Mouse (Mus musculus): ENCODE measurements around the gene Syncrip. TPM values are rescaled to one million over a fixed set of nuclear protein-coding genes. Genes with fewer than 3 reads are reported as not detected.

The Syncrip gene
- total RNA-seq (2021): 10 to 100 TPM; 62.7 to 64.7 TPM
- long read RNA-seq, experiment 1, full-length matches to known transcripts: 23 of 45 reads
- long read RNA-seq, experiment 1, partial matches to known transcripts: 12 of 45 reads
- long read RNA-seq, experiment 1, other reads (novel, unspliced or antisense): 10 of 45 reads
- long read RNA-seq, experiment 2, full-length matches to known transcripts: 21 of 33 reads
- long read RNA-seq, experiment 2, partial matches to known transcripts: 5 of 33 reads
- long read RNA-seq, experiment 2, other reads (novel, unspliced or antisense): 7 of 33 reads

- DNase-seq (ENCODE audit: low spot score in 2 of 2): peak; percentile 87 to 90
- Histone ChIP-seq H3K4me3 (peak within 1 kb of the TSS; percentile 79), H3K27ac (peak within 1 kb of the TSS; percentile 97)
Observed at GRCm38 (mm10) chr9:88482230-88482828, at the start of gene Syncrip. Gene Syncrip (minus strand): TSS chr9:88482574.

GRCm38 (mm10) chr9:88529979-88530580, 47.7 kb upstream of the Syncrip start:
- no peak for DNase-seq (ENCODE audit: low spot score in 2 of 2)
- no peak for TF ChIP-seq CTCF (conservative IDR thresholded peaks at IDR 0.05)
- Histone ChIP-seq H3K4me3 (no peak overlapping the region), H3K27ac (no peak overlapping the region)

GRCm38 (mm10) chr9:88529571-88529970, 47.2 kb upstream of the Syncrip start:
- TF ChIP-seq CTCF (conservative IDR thresholded peaks at IDR 0.05): no peak
- no peak for DNase-seq (ENCODE audit: low spot score in 2 of 2)
- no peak overlapping the region for H3K4me3 ChIP-seq
- no peak overlapping the region for H3K27ac ChIP-seq

GRCm38 (mm10) chr9:88528736-88529135, 46.4 kb upstream of the Syncrip start:
- TF ChIP-seq CTCF (conservative IDR thresholded peaks at IDR 0.05): no peak

GRCm38 (mm10) chr9:88527956-88528355, 45.6 kb upstream of the Syncrip start:
- TF ChIP-seq CTCF (conservative IDR thresholded peaks at IDR 0.05): no peak
- no peak overlapping the region for H3K4me3 ChIP-seq
- H3K27ac ChIP-seq: no peak overlapping the region
- DNase-seq (ENCODE audit: low spot score in 2 of 2): no peak

More at GRCm38 (mm10) chr9:88528736-88529135, 46.4 kb upstream of the Syncrip start:
- H3K27ac ChIP-seq: no peak overlapping the region
- no peak for DNase-seq (ENCODE audit: low spot score in 2 of 2)
- H3K4me3 ChIP-seq: no peak overlapping the region

GRCm38 (mm10) chr9:88525341-88525740, 43.0 kb upstream of the Syncrip start:
- Histone ChIP-seq H3K4me3 (no peak overlapping the region), H3K27ac (no peak overlapping the region)
- DNase-seq (ENCODE audit: low spot score in 2 of 2): no peak
- TF ChIP-seq CTCF (conservative IDR thresholded peaks at IDR 0.05): no peak

- DNase-seq (ENCODE audit: low spot score in 2 of 2): no peak
- TF ChIP-seq CTCF (conservative IDR thresholded peaks at IDR 0.05): no peak
- Histone ChIP-seq H3K27ac (no peak overlapping the region), H3K4me3 (no peak overlapping the region)
Observed at GRCm38 (mm10) chr9:88524796-88525195, 42.4 kb upstream of the Syncrip start.

- no peak overlapping the region for H3K27ac ChIP-seq
- H3K4me3 ChIP-seq: no peak overlapping the region
- DNase-seq (ENCODE audit: low spot score in 2 of 2): no peak
- peak; percentile 39 for TF ChIP-seq CTCF (conservative IDR thresholded peaks at IDR 0.05)
Observed at GRCm38 (mm10) chr9:88524367-88524766, 42.0 kb upstream of the Syncrip start.

GRCm38 (mm10) chr9:88523335-88523668, 40.9 kb upstream of the Syncrip start:
- DNase-seq (ENCODE audit: low spot score in 2 of 2): no peak
- no peak for TF ChIP-seq CTCF (conservative IDR thresholded peaks at IDR 0.05)
- Histone ChIP-seq H3K27ac (no peak overlapping the region), H3K4me3 (peak overlapping the region; percentile 60)

GRCm38 (mm10) chr9:88522569-88523334, 40.4 kb upstream of the Syncrip start:
- peak overlapping the region; percentile 60 for H3K4me3 ChIP-seq
- TF ChIP-seq CTCF (conservative IDR thresholded peaks at IDR 0.05): peak; percentile 63
- peak; percentile 96 to 97 for DNase-seq (ENCODE audit: low spot score in 2 of 2)
- peak overlapping the region; percentile 97 for H3K27ac ChIP-seq

GRCm38 (mm10) chr9:88521961-88522568, 39.7 kb upstream of the Syncrip start:
- no peak for TF ChIP-seq CTCF (conservative IDR thresholded peaks at IDR 0.05)
- peak overlapping the region; percentile 60 for H3K4me3 ChIP-seq
- H3K27ac ChIP-seq: peak overlapping the region; percentile 97
- no peak for DNase-seq (ENCODE audit: low spot score in 2 of 2)

GRCm38 (mm10) chr9:88520849-88521483, 38.6 kb upstream of the Syncrip start:
- no peak for TF ChIP-seq CTCF (conservative IDR thresholded peaks at IDR 0.05)
- peak overlapping the region; percentile 60 for H3K4me3 ChIP-seq
- no peak for DNase-seq (ENCODE audit: low spot score in 2 of 2)
- H3K27ac ChIP-seq: 0 out of 2 replicates have a peak overlapping the region, but pooled peaks have one; percentile 28
